Mouse (Mus musculus) olfactory bulb, adult 2 months (tissue): Measurements from ENCODE around the gene Klhl5.

Source experiments
- CTCF ChIP-seq: fragments of 200-500 bp; IDR thresholded peaks from 2 replicates; pipeline ENCODE4 v1.5.1; 2012; ENCODE audit warnings: low read depth, mild to moderate bottlenecking, low read length, moderate library complexity; ENCODE audit not compliant: insufficient read depth
- POLR2A ChIP-seq: fragments of 200-500 bp; IDR thresholded peaks from 2 replicates; pipeline ENCODE4 v1.6.1; 2012; ENCODE audit warnings: mild to moderate bottlenecking, low read depth, low read length, moderate library complexity; ENCODE audit not compliant: insufficient read depth

DNA sequence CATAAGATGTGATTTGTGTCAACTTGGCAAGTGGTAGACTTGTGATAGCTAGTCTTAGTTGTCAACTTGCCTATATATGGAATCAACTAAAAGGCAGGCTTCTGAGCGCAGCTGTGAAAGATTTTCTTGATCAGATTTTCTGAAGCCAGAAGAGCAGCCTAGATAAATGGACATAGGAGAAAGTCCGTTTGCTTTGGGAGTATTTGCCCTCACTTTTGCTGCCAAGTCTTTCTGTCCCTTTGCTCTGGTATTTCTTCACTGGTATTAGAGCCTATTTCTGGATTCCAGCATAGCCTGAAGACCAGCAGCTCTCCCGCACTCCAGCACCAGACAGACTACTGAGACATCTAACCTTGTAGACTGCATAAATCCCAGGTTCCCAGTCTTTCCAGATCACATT lies 15.3 kb downstream of the Klhl5 start:
- no peak for TF ChIP-seq POLR2A
- TF ChIP-seq CTCF = no peak
